Mouse (Mus musculus): ENCODE measurements around the gene Foxd2.

DNA sequence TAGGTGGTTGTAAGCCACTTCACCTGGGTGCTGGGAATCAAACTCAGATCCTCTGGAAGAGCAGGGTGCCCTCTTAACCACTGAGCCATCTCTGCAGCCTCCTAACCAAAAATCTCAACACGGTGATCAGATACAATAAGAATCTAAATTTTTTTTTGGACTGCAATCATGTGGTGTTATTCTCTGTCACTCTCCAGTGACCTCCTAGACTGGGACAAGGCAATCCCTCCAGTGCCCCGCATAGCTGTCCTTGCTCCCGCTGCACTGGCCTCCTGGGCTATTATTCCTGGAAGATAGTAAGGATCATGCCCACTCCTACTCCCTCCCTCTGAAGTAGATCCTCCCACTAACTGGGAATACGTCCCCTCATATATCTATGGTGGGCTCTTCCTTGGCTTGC is 32.6 kb upstream of the Foxd2 start:
- TF ChIP-seq POLR2A (IDR thresholded peaks at IDR 0.05; ENCODE audit: insufficient read depth, low read depth, low read length) (no peak), CTCF (IDR thresholded peaks at IDR 0.05) (no peak), EP300 (IDR thresholded peaks at IDR 0.05; ENCODE audit: insufficient read depth, low read depth, low read length) (no peak)

Measured in heart, adult 2 months (tissue).